Mouse (Mus musculus): Measurements from ENCODE around the gene Foxf1.

Foxf1 gene

GRCm38 (mm10) chr8:121129265-121129940 is 45.2 kb downstream of the Foxf1 start:
- DNase-seq (ENCODE audit: low spot score in 2 of 2) = no peak

GRCm38 (mm10) chr8:121130522-121130921 is 46.3 kb downstream of the Foxf1 start:
- no peak for DNase-seq (ENCODE audit: low spot score in 2 of 2)

DNA sequence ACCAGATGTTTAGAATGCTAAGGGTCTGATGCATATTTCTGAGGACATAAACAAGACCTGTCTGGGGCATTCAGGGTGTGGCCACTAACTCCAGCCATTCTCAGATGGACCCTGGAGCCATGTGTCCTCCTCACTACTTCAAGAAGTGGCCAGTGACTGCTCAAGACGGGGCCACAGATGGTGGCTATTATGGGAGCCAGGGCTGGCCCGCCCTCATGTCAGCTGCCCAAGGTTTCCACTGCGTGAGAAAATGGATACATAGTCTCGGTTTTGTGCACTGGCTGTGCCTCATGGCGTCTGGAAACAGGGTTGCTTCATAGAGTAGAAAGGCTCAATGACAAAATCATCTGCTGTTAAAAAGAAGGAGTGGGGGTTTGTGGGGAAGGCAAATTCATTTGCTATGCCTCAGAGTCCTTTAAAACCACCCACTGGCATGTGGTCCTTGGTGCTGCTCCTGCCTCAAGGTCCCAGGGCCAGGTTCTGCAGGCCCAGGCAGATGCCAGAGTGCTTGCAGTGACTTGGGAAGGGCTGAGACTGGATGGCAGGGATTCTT is 48.9 kb downstream of the Foxf1 start:
- no peak for DNase-seq (ENCODE audit: low spot score in 2 of 2)

- DNase-seq (ENCODE audit: low spot score in 2 of 2) = no peak
These were observed 49.9 kb downstream of the Foxf1 start for GRCm38 (mm10) chr8:121134102-121134501.

GRCm38 (mm10) chr8:121134512-121134911 is 50.3 kb downstream of the Foxf1 start:
- no peak for DNase-seq (ENCODE audit: low spot score in 2 of 2)

DNA sequence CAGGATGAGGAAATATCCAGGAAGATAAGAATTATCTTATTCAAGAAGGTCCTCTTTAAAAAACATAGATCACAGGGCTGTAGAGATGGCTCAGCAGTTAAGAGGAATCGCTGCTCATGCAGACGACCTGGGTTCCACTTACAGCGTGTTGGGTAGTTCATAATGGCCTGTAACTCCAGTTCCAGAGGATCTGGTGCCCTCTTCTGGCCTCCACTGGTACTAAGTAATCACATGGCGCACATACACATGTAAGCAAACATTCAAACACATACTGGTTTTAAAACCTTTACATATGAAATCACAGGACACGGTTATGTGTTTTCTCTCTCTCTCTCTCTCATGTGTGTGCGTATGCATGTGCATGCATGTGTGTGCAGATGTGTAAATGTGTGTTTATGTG is 52.7 kb downstream of the Foxf1 start:
- no peak for DNase-seq (ENCODE audit: low spot score in 2 of 2)

Data from spleen, postnatal 4 days (tissue).